Mouse (Mus musculus) limb, embryonic 13.5 days (tissue): Measurements from ENCODE around the gene Serpina12. TPM values are rescaled to one million over a fixed set of nuclear protein-coding genes. Genes with fewer than 3 reads are reported as not detected.

ENCODE experiments used
- ATAC-seq: fragments of 200-750 bp; cut with Nextera tagmentation; 2 replicates; pipeline ENCODE4 v1.8.0; 2017; ENCODE audit warnings: low read depth, moderate number of reproducible peaks, moderate TSS enrichment; ENCODE audit not compliant: low FRiP score
- H3K27ac ChIP-seq: fragments of 300-500 bp; sonication (generic); 2 replicates; pipeline ENCODE4 v1.5.1; 2015; ENCODE audit warnings: inconsistent platforms, mild to moderate bottlenecking, moderate library complexity
- H3K27me3 ChIP-seq: fragments of 300-500 bp; sonication (generic); 2 replicates; pipeline ENCODE4 v1.6.1; 2015; ENCODE audit warnings: mild to moderate bottlenecking, inconsistent platforms
- H3K36me3 ChIP-seq: fragments of 300-500 bp; sonication (generic); 2 replicates; pipeline ENCODE4 v1.6.1; 2015; ENCODE audit warnings: inconsistent platforms, mild to moderate bottlenecking, moderate library complexity
- H3K4me1 ChIP-seq: fragments of 300-500 bp; sonication (generic); 2 replicates; pipeline ENCODE4 v1.6.1; 2015; ENCODE audit warnings: inconsistent platforms
- H3K4me2 ChIP-seq: fragments of 300-500 bp; sonication (generic); replicated peaks from 2 replicates; pipeline ENCODE4 v1.6.1; 2015; ENCODE audit warnings: inconsistent platforms, mild to moderate bottlenecking, moderate library complexity
- H3K4me3 ChIP-seq: fragments of 300-500 bp; sonication (generic); 2 replicates; pipeline ENCODE4 v1.5.1; 2015; ENCODE audit warnings: moderate library complexity, mild to moderate bottlenecking, inconsistent platforms
- H3K9ac ChIP-seq: fragments of 300-500 bp; sonication (generic); 2 replicates; pipeline ENCODE4 v1.6.1; 2015; ENCODE audit warnings: mild to moderate bottlenecking, inconsistent platforms
- H3K9me3 ChIP-seq: fragments of 300-500 bp; sonication (generic); 2 replicates; pipeline ENCODE4 v1.6.1; 2016; ENCODE audit warnings: inconsistent platforms
- WGBS: fragments of 180-500 bp; shearing (Covaris S2); methylation state at CpG from one replicate; pipeline ENCODE4 v1.1.7; 2015; 5-methylcytosine and 5-hydroxymethylcytosine counted together
- polyA plus RNA-seq: library from polyadenylated mRNA; unstranded; fragments of >200 nt; fragmentation: Nextera tagmentation; extraction: Ambion mirVana; gene quantifications from 2 replicates; pipeline ENCODE4 v1.2.1, GENCODE M21; 2015

The Serpina12 gene
- polyA plus RNA-seq, 1 experiment from 2014 or later, result not detected

- Histone ChIP-seq H3K4me3 (no peak overlapping the region), H3K36me3 (no peaks in the 10 kb centered on the region), H3K27me3 (no peaks in the 10 kb centered on the region), H3K9me3 (no peaks in the 10 kb centered on the region), H3K4me1 (no peaks in the 10 kb centered on the region), H3K27ac (no peak overlapping the region), H3K4me2 (no peak overlapping the region), H3K9ac (no peak overlapping the region)
- 73% methylated on average over 10 of the region's 10 CpGs for WGBS
- no peak for ATAC-seq
These were observed 41.5 kb downstream of the Serpina12 start for GRCm38 (mm10) chr12:104002569-104003237.

GRCm38 (mm10) chr12:104000594-104000993 is 43.6 kb downstream of the Serpina12 start:
- no peak overlapping the region for H3K4me2 ChIP-seq
- no peak for ATAC-seq
- no peak overlapping the region for H3K27ac ChIP-seq
- no peaks in the 10 kb centered on the region for H3K4me1 ChIP-seq
- WGBS, result 88% methylated on average over 3 of the region's 3 CpGs
- no peak overlapping the region for H3K4me3 ChIP-seq
- H3K36me3 ChIP-seq, result no peaks in the 10 kb centered on the region
- no peaks in the 10 kb centered on the region for H3K9me3 ChIP-seq
- no peak overlapping the region for H3K9ac ChIP-seq
- no peaks in the 10 kb centered on the region for H3K27me3 ChIP-seq

- Histone ChIP-seq H3K9me3 (no peaks in the 10 kb centered on the region), H3K27me3 (no peaks in the 10 kb centered on the region), H3K4me1 (no peaks in the 10 kb centered on the region), H3K4me3 (no peak overlapping the region), H3K9ac (no peak overlapping the region), H3K27ac (no peak overlapping the region), H3K4me2 (no peak overlapping the region), H3K36me3 (no peaks in the 10 kb centered on the region)
- 89% methylated on average over 8 of the region's 8 CpGs for WGBS
- no peak for ATAC-seq
These were observed 44.6 kb downstream of the Serpina12 start for GRCm38 (mm10) chr12:103999611-104000010.

GRCm38 (mm10) chr12:103996513-103996912 is 47.7 kb downstream of the Serpina12 start:
- Histone ChIP-seq H3K4me1 (no peaks in the 10 kb centered on the region), H3K27me3 (no peaks in the 10 kb centered on the region), H3K9me3 (no peaks in the 10 kb centered on the region), H3K4me3 (no peak overlapping the region), H3K9ac (no peak overlapping the region), H3K27ac (no peak overlapping the region), H3K4me2 (no peak overlapping the region), H3K36me3 (no peaks in the 10 kb centered on the region)
- ATAC-seq, result no peak
- WGBS, result 44% methylated on average over 2 of the region's 2 CpGs

GRCm38 (mm10) chr12:103995292-103996072 is 48.8 kb downstream of the Serpina12 start:
- Histone ChIP-seq H3K4me2 (no peak overlapping the region), H3K36me3 (no peaks in the 10 kb centered on the region), H3K4me3 (no peak overlapping the region), H3K4me1 (no peaks in the 10 kb centered on the region), H3K9ac (no peak overlapping the region), H3K27ac (no peak overlapping the region), H3K9me3 (no peaks in the 10 kb centered on the region), H3K27me3 (no peaks in the 10 kb centered on the region)
- 40% methylated on average over 5 of the region's 5 CpGs for WGBS
- no peak for ATAC-seq

DNA sequence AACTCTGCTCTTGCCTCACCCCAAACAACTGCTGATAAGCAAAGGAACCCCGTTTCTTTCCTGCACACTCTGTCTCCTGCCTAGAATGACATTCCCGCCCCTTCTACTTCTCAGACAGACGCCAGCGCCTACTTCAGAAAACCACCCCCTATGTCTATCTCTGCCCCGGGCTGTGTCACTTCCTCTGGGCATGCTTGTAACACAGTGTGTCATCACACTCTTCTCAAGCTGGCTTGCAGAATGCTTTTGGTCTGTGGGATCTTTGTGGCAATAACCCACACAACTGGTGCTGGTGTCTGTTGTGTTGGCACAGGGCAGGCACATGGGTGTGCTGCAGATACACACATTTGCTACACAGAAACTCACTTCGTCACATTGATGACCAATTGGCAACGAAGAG is 51.3 kb downstream of the Serpina12 start:
- 75% methylated on average over 7 of the region's 7 CpGs for WGBS
- no peak for ATAC-seq
- H3K9ac ChIP-seq, result no peak overlapping the region
- H3K9me3 ChIP-seq, result no peaks in the 10 kb centered on the region
- H3K4me3 ChIP-seq, result no peak overlapping the region
- H3K4me2 ChIP-seq, result no peak overlapping the region
- H3K27ac ChIP-seq, result no peak overlapping the region
- H3K27me3 ChIP-seq, result no peaks in the 10 kb centered on the region
- H3K36me3 ChIP-seq, result no peaks in the 10 kb centered on the region
- no peaks in the 10 kb centered on the region for H3K4me1 ChIP-seq

- Histone ChIP-seq H3K9me3 (no peaks in the 10 kb centered on the region), H3K4me1 (no peaks in the 10 kb centered on the region), H3K36me3 (no peaks in the 10 kb centered on the region), H3K4me2 (no peak within 1 kb of the TSS), H3K4me3 (no peak within 1 kb of the TSS), H3K27ac (no peak within 1 kb of the TSS), H3K9ac (no peak within 1 kb of the TSS), H3K27me3 (0 out of 2 replicates have a peak, but pooled peaks cover 3% of the 10 kb centered on the region)
- no peak for ATAC-seq
- WGBS, result 91% methylated on average over 6 of the region's 6 CpGs
These were observed 54.4 kb downstream of the Serpina12 start, which contains the start of gene Serpina11 for GRCm38 (mm10) chr12:103989857-103990256. Serpina11 (minus strand) TSS chr12:103989957.

- ATAC-seq, result no peak
These were observed 54.8 kb downstream of the Serpina12 start for GRCm38 (mm10) chr12:103989514-103989767.

DNA sequence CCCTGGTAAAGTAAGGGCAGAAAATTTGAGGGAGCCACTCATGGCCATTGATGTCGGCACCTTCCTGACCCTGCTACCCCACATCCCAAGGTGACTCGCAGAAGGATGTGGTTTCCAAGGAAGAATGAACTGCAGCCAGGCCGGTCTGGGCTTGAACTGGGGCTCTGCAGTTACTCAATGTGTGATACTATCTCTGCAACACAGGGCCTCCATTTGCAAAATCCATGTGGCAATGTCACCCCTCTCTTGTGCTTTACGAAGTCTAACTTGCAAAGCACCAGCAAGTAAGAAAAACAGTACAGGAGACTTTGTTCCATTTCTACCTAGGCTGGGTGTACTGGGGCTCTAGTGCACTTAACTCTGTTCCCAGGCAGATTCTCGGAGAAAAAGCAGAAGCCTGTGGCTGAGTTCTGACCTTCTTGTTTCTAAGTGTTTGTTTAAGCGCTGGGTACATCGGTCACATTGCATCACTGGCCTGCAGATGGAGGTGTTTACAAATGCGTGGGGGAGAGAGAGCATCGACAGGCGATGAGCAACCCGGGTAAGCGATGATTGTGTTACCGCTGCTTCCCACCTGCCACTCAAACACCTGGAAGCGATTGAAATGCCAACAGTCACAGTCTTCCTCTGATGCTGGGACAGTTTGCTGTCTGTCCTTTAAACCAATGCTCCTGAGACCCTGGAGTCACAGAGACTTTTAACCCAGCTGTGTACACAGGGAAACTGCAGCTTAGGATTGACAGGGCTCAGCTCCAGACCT is 55.3 kb downstream of the Serpina12 start:
- H3K4me2 ChIP-seq, result no peak overlapping the region
- H3K27ac ChIP-seq, result no peak overlapping the region
- H3K36me3 ChIP-seq, result no peaks in the 10 kb centered on the region
- no peaks in the 10 kb centered on the region for H3K4me1 ChIP-seq
- H3K9ac ChIP-seq, result no peak overlapping the region
- no peaks in the 10 kb centered on the region for H3K9me3 ChIP-seq
- H3K4me3 ChIP-seq, result no peak overlapping the region
- 0 out of 2 replicates have a peak, but pooled peaks cover 3% of the 10 kb centered on the region for H3K27me3 ChIP-seq
- 56% methylated on average over 14 of the region's 14 CpGs for WGBS
- no peak for ATAC-seq

More at GRCm38 (mm10) chr12:103989514-103989767, 54.8 kb downstream of the Serpina12 start:
- H3K9me3 ChIP-seq, result no peaks in the 10 kb centered on the region
- H3K27ac ChIP-seq, result no peak overlapping the region
- no peak overlapping the region for H3K4me2 ChIP-seq
- H3K36me3 ChIP-seq, result no peaks in the 10 kb centered on the region
- H3K4me3 ChIP-seq, result no peak overlapping the region
- no peaks in the 10 kb centered on the region for H3K4me1 ChIP-seq
- WGBS, result 48% methylated on average over 2 of the region's 2 CpGs
- H3K27me3 ChIP-seq, result 0 out of 2 replicates have a peak, but pooled peaks cover 3% of the 10 kb centered on the region
- H3K9ac ChIP-seq, result no peak overlapping the region

DNA sequence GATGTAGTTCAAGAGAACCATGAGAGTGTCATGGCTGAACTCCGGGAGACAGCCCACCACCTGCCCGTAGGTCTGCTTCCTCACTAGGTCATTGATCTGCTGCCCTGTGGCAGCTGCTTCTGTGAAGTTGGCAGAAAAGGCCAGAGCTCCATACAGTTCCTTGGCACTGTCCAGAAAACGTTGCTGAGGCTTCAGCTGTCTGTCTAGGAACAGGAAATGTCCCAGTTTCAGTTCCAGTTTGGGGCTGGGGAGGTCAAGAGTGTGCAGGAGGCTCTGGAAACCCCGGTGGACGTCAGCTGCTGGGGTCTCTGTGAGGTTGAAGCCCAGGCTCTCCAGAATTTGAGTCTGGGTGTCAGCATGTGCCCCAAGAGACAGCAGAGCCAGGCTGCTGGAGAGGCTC is 58.4 kb downstream of the Serpina12 start:
- 60% methylated on average over 5 of the region's 5 CpGs for WGBS
- Histone ChIP-seq H3K36me3 (no peaks in the 10 kb centered on the region), H3K4me2 (no peak overlapping the region), H3K27me3 (0 out of 2 replicates have a peak, but pooled peaks cover 3% of the 10 kb centered on the region), H3K9ac (no peak overlapping the region), H3K4me3 (no peak overlapping the region), H3K9me3 (no peaks in the 10 kb centered on the region), H3K4me1 (no peaks in the 10 kb centered on the region), H3K27ac (no peak overlapping the region)
- ATAC-seq, result no peak

GRCm38 (mm10) chr12:103984935-103985334 is 59.3 kb downstream of the Serpina12 start:
- Histone ChIP-seq H3K9ac (no peak overlapping the region), H3K4me1 (no peaks in the 10 kb centered on the region), H3K4me2 (no peak overlapping the region), H3K36me3 (no peaks in the 10 kb centered on the region), H3K4me3 (no peak overlapping the region), H3K27me3 (0 out of 2 replicates have a peak, but pooled peaks cover 3% of the 10 kb centered on the region), H3K27ac (no peak overlapping the region), H3K9me3 (no peaks in the 10 kb centered on the region)
- WGBS, result 60% methylated on average over 4 of the region's 4 CpGs
- no peak for ATAC-seq
